Mouse (Mus musculus) ovary, postnatal 10 days (tissue): ENCODE data around the gene Thop1.
"Not testable (repeated sequence)": the region's sequence is repeated elsewhere in the genome, so short reads cannot be mapped to it uniquely, and the experiment has no call there.

Source experiments
- DNase-seq: peaks from one replicate; pipeline ENCODE4 v3.0.0; 2022; ENCODE audit warnings: low spot score

Thop1 gene

DNA sequence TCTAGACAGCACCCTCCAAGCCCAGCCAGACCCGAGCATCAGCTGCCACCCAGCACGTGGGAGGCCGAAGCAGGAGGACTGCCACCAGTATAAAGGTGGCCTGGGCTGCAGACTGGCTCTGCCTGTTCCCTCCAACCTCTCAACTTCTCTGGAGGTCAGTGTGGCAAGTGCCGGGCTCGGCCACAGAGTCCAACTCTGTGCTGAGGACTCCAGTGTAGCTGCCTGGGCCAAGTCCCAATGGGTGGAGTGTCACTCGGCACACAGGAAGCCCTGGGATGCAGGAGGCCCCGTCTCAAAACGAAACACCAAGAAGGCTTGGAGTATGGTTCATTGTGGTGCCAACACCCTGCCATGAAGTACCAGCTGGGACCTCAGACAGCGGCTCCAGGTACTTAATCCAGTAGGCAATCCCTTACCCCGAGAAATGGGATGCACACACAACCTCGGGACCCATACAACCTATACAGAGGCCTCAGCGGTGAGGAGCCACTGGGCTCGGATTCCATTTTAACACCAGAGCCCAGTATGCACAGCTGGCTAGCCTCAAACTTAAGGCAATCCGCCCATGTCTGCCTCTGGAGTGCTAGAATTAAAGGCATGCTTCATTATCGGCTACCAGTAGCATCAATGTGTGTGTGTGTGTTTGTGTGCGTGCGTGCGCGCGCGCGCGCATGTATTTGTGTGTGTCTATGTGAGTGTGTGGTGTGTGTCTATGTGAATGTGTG lies 12.3 kb upstream of the Thop1 start:
- no peak for DNase-seq

GRCm38 (mm10) chr10:81058896-81059295 lies 10.9 kb upstream of the Thop1 start:
- no peak for DNase-seq

- DNase-seq, result peak; percentile 96
Observed at GRCm38 (mm10) chr10:81059603-81060543, 10.0 kb upstream of the Thop1 start, which contains the start of gene Sgta. Sgta (minus strand) TSS chr10:81060181.

DNA sequence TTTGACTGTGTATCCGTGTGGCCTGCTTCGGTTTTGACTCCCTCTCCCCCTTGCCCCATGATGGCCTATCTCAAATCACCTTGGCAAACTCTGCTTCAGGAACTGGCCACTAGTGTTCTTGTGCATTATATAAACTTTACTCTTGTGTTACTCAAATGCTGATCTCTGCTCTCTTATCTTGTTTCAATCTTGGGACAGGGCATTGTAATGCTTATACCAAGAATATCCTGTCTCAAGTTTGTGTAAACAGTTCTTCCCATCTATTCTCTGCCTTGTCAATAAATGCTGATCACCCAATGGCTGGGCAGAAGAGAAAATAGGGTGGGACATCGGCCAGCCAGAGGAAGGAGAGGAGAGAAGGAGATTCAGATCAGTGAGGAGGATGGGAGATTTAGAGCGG lies 7.1 kb upstream of the Thop1 start:
- DNase-seq, result no peak

DNA sequence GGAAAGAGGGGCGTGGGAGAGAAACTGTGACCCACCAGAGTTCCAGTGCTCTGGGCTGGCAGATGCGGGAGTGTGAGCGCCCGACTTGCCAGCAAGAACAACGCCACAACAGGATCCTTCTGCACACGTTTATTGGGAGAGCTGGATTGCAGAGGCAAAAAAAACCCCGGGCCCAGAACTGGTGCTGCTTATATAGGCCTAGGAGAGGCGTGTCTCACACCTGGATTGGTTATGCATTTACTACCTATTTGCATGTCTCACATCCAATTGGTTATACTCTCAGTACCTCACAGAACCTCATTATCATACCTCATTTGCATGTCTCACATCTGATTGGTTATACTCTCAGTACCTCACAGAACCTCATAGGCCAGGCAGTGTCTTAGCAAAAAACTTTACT lies 5.3 kb upstream of the Thop1 start:
- not testable (repeated sequence) for DNase-seq

GRCm38 (mm10) chr10:81068706-81069105 lies 1.1 kb upstream of the Thop1 start:
- DNase-seq, result no peak

- DNase-seq, result no peak
Observed at GRCm38 (mm10) chr10:81072290-81072689, 2.5 kb downstream of the Thop1 start.

DNA sequence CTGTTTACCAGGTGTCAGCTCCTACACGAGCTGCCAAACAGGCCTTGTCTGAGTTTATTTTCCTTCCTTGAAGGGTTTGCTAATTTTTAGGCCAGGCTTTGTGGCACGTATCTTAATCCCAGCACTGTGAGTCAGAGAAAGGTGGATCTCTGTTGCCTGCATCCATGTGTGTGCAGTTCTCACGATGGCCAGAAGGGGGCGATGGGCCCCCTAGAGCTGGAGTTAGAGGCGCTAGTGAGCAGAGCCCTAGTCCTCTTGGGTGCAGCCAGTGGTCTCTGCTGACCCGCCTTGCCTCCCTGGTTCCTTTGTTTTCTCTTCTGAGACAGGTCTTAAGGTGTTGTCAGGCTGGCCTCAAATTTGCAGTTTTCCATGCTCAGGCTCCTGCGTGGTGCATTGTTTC lies 3.6 kb downstream of the Thop1 start:
- DNase-seq, result no peak

DNA sequence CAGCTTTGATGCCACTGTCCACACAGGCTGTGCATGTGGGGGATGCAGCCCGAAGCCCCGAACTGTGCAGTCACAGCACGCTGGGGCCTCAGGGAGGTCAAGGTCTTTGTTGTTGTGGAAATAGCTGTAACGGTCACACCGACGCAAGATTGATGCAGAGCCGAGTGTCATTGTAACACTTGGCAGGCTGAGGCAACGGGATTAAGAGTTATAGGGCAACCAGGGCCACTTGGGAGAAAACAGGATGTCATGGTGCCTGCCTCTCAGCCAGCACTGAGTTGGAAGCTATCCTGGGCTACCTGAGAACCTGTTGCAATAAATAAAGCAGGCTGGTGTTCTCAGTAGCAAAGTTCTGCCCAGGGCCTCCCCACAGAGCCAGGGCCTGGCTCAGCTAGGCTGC lies 5.9 kb downstream of the Thop1 start:
- no peak for DNase-seq

DNA sequence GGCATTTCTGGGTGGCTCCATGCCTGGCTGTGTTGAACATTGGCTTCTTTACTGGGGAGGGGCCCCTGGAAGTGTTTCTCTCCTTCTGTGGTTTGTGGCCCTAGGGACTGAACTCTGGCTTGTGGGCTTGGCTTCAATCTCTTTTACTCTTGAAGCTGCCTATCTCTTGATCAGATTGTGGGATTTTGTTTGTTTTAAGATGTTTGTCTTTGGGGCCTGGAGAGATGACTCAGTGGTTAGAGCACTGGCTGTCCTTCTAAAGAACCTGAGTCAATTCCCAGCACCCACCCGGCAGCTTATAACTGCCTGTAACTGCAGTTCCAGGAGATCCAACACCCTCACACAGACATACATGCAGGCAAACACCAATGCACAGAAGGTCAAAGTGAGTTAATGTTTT lies 6.5 kb downstream of the Thop1 start:
- DNase-seq, result no peak

- no peak for DNase-seq
Observed at GRCm38 (mm10) chr10:81077916-81078315, 8.1 kb downstream of the Thop1 start.

- DNase-seq, result no peak
Observed at GRCm38 (mm10) chr10:81080008-81080655, 10.3 kb downstream of the Thop1 start.

DNA sequence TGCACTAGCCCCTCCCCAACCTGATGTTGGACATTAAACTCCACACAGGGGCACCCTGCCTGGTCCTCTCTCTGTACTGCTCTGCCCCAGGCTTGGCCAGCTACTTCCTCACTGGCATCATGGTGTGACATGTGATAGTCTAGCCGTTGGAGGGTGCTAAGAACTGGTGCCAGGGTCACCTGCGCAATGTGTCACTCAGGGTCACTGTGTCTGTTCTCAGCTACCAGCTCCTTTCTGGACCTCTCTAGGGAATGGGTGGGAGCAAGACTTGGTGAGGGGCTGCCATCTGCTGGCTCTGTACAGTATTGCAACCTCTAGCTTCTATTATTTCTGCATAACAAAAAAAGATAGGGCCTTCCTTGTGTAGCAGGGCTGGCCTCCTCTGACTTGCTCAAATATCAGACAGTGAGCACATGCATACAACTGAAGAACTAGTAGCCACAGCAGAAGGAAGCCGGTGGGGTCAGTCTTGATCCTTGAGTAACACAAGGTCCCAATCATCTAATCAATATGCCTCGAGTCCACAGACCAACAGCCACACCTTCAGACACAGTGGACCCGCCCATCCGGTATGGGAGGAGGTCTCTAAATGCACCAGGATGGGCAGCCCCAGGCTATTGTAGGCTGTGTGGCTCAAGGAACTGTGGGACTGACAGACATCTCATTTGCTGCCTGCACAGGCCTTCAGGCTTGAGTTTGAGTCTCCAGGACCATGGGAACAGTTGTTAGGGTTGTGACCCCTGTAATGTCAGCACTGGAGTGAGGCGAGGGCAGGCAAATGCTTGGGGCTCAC lies 12.5 kb downstream of the Thop1 start:
- peak; percentile 40 for DNase-seq

DNA sequence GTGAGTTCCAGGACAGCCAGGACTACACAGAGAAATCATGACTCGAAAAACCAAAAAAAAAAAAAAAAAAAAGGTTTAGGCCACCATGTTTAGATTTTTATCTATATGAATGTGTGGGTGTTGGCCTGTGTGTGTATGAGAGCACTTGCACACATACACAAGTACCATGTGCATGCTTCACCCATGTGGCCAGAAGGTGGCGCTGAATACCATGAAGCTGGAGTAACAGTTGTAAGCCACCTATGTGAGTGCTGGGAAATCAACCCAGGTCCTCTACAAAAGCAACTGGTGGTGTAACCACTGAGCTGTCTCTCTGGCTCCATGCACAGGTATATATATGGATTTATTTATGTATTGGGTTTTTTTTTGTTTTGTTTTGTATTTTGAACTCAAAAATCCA lies 17.2 kb downstream of the Thop1 start:
- DNase-seq, result no peak

- DNase-seq, result no peak
Observed at GRCm38 (mm10) chr10:81089216-81089615, 19.4 kb downstream of the Thop1 start.

- DNase-seq, result no peak
Observed at GRCm38 (mm10) chr10:81090621-81091020, 20.8 kb downstream of the Thop1 start.

- DNase-seq, result no peak
Observed at GRCm38 (mm10) chr10:81092465-81093250, 22.8 kb downstream of the Thop1 start.

DNA sequence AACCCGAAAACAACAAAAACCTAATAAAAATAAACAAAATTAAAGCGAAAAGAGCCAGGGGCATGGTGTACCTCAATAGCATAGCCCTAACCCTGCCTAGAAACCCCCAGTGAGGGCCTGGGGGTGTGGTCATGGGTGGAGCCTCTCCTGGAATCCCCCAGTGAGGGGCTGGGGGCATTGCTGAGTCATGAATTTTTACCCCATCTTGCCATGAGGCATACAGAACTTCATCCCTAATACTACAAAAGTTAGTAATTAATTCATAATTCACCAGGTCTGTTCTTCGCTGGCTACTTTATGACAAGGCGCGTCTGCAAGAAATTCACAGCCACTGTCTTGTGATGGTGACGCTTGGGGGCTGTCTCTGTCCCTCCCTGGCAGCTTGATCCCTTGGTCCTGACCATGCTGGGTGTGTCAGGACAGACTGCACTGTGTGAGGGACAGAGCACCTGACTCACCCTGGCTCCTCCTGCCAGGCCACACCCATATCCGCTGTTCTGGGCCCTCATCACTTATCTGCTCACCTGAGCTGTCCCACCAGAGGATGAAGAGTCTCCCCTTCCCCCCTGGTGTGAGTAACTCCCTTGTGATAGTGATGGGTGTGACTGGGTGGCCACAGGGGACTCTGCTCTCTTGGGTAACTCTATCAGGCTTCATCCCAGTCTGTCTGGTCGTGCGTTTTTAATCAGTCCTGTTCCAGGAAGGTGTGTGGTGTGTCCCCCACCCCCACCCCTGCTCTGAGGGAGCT lies 25.3 kb downstream of the Thop1 start:
- no peak for DNase-seq

DNA sequence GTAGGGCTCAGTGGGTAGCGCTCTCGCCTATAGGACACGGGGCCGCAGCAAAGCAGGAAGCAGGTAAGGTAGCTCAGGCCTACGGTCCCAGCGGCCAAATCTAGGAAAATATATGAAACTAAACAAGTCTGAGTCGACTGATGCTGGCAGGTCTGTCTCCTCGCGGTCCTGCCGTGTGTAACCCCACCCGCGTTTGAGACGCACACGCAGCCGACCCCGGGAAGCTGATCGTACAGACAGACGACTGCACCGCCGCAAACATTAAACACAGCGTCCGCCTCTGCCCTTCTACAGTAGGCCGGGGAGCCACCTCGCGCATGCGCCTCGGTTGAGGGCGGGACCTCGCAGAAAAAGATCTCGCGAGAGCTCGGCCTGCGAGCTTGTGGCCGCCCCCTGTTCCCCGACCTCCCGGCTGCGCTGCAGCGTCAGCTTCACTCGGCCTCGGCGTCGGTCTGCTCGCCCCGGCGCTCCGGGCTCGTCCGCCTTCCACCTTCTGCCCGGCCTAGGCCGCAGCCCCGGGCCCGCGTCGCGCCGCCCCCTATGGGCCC lies 35.8 kb downstream of the Thop1 start, which contains the start of gene Map2k2:
Map2k2 (plus strand) TSS at position 351 of the 548 bp plus-strand sequence.
- peak; percentile 89 for DNase-seq
